Mouse (Mus musculus) erythroid progenitor cell, adult 5-6 weeks (primary cell): ENCODE data around the gene Oprd1. TPM values are rescaled to one million over a fixed set of nuclear protein-coding genes. Genes with fewer than 3 reads are reported as not detected.

ENCODE experiments used
- ATAC-seq: replicated peaks from 2 replicates; pipeline ENCODE4 v1.8.0; 2016; ENCODE audit warnings: moderate number of reproducible peaks, mild to moderate bottlenecking, moderate TSS enrichment, inconsistent platforms; ENCODE audit not compliant: poor library complexity, low FRiP score, severe bottlenecking
- total RNA-seq, 2 experiments: library from RNA; stranded (forward) in 1 of 2; stranded (reverse) in 1 of 2; fragments of 150-400 nt in 1 of 2; fragments of 186-747, 209-891 nt in 1 of 2; gene quantifications; 2 replicates each; pipeline versions ENCODE4 v1.2.3 to v1.2.4; 2015 to 2017; ENCODE audit warnings: low replicate concordance in 2 of 2

The Oprd1 gene
- total RNA-seq, 2 experiments from 2014 or later: not detected

- ATAC-seq: no peak
Observed at GRCm38 (mm10) chr4:132093136-132093535, 51.1 kb downstream of the Oprd1 start.

GRCm38 (mm10) chr4:132088921-132089320, 55.4 kb downstream of the Oprd1 start:
- peak; percentile 71 for ATAC-seq

- ATAC-seq: no peak
Observed at GRCm38 (mm10) chr4:132085114-132085513, 59.2 kb downstream of the Oprd1 start.

GRCm38 (mm10) chr4:132080492-132080983, 63.7 kb downstream of the Oprd1 start:
- ATAC-seq: no peak

GRCm38 (mm10) chr4:132079555-132080275, 64.6 kb downstream of the Oprd1 start:
- ATAC-seq: no peak

GRCm38 (mm10) chr4:132078296-132078714, 66.0 kb downstream of the Oprd1 start:
- ATAC-seq: no peak

- ATAC-seq: peak; percentile 58
Observed at GRCm38 (mm10) chr4:132077445-132077844, 66.8 kb downstream of the Oprd1 start.

GRCm38 (mm10) chr4:132076480-132077405, 67.5 kb downstream of the Oprd1 start:
- ATAC-seq: peak; percentile 60

GRCm38 (mm10) chr4:132075796-132076195, 68.5 kb downstream of the Oprd1 start:
- ATAC-seq: no peak

- peak; percentile 66 for ATAC-seq
Observed at GRCm38 (mm10) chr4:132074933-132075769, 69.1 kb downstream of the Oprd1 start, which contains the start of gene Epb41. TSS of gene Epb41 (minus strand) at chr4:132075321.

GRCm38 (mm10) chr4:132074077-132074932, 70.0 kb downstream of the Oprd1 start, which contains the start of gene Gm10300:
TSS of gene Gm10300 (plus strand) at chr4:132074697.
- no peak for ATAC-seq

- ATAC-seq: no peak
Observed at GRCm38 (mm10) chr4:132072946-132073345, 71.3 kb downstream of the Oprd1 start.

GRCm38 (mm10) chr4:132072156-132072555, 72.1 kb downstream of the Oprd1 start:
- no peak for ATAC-seq

GRCm38 (mm10) chr4:132071674-132072073, 72.6 kb downstream of the Oprd1 start:
- no peak for ATAC-seq

- no peak for ATAC-seq
Observed at GRCm38 (mm10) chr4:132067938-132068235, 76.4 kb downstream of the Oprd1 start.

GRCm38 (mm10) chr4:132067112-132067937, 77.0 kb downstream of the Oprd1 start:
- ATAC-seq: peak; percentile 65

GRCm38 (mm10) chr4:132066101-132066773, 78.0 kb downstream of the Oprd1 start:
- peak; percentile 50 for ATAC-seq
